Mouse (Mus musculus): ENCODE data around the gene Slc26a10. TPM values are rescaled to one million over a fixed set of nuclear protein-coding genes. Genes with fewer than 3 reads are reported as not detected.

Gene Slc26a10
- 1.4 and 1.5 TPM in 2 replicates for polyA plus RNA-seq (2015; fragmentation: Nextera tagmentation; extraction: Ambion mirVana)

DNA sequence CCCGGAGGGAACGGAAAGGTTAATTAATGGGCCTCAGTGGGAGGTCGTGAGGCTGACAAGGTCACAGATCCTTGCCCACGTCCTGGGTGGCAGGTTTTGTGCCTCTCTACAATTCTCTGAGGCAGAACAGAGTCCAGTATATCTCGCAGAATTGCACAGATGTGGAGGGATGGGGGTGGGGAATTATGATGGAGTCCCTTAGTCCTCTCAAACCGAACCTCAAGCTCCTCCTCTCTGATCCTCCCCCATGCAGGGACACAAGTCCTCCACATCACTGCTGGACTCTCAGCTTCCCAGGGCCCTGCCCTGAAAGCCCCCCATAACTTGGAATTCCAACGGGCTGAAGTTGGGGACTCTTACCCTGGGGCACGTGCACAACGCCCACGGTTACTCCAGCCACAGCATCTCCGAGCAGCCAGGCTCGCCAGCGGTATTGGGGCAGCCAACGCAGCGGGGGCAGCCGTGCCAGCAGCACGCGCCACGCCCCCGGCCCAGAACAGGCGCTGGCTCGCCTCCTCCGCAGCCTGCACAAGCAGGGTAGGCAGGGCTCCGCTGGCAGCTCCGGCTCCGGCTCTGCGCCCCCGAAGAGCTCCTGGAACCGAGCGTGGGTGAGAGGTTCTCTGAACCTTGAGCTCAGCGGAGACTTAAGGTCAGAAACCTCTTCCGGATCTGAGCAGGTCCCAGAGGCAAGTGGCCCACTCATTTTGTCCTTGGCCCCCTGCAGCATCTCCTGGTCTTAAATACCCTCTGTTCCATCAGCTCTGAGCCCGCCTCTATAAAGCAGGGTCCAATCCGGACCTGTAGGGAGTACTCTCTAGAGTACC, at the start of gene Slc26a10:
TSS of gene Slc26a10 (minus strand) at position 775 of the 824 bp plus-strand sequence.
- no peak within 1 kb of the TSS for H3K27ac ChIP-seq (ENCODE audit: low read depth, low read length)
- peak; percentile 37 for ATAC-seq
- H3K4me1 ChIP-seq (ENCODE audit: control insufficient read depth, insufficient read depth, low read depth, low read length): peaks cover 21% of the 10 kb centered on the region
- H3K4me2 ChIP-seq (ENCODE audit: low read length): peak within 1 kb of the TSS; percentile 50
- peak within 1 kb of the TSS; percentile 23 for H3K4me3 ChIP-seq (ENCODE audit: low read length)
- H3K9me3 ChIP-seq (ENCODE audit: control insufficient read depth, low read length): no peaks in the 10 kb centered on the region
- H3K27me3 ChIP-seq (replicated peaks; ENCODE audit: control insufficient read depth, insufficient read depth, low read length): peaks cover 35% of the 10 kb centered on the region
- no peaks in the 10 kb centered on the region for H3K36me3 ChIP-seq (ENCODE audit: control insufficient read depth, insufficient read depth, low read length)
- WGBS: 1% methylated on average over 34 of the region's 34 CpGs
- H3K9ac ChIP-seq (ENCODE audit: low read depth, low read length): peak within 1 kb of the TSS; percentile 39

DNA sequence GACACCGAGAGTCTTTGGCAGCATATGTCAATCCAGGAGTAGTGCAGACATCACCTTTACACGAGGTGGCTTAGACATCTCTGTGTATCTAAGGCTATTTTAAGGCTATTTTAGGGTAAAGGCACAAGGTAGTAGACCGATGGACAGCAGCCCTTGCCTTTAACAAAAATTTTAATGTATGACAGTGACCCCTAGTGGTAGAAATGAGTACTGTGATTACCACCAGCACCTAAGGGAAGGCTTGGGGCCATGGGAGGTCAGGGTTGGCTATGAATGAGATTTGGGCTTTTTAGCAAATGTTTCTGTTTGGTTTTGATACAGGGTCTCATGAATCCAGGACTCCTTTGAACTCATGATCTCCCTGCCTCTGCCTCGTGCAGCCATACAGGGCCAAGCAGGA, 48.5 kb upstream of the Slc26a10 start:
- Histone ChIP-seq H3K27me3 (replicated peaks; ENCODE audit: control insufficient read depth, insufficient read depth, low read length) (no peaks in the 10 kb centered on the region), H3K27ac (ENCODE audit: low read depth, low read length) (no peak overlapping the region), H3K36me3 (ENCODE audit: control insufficient read depth, insufficient read depth, low read length) (peaks cover 45% of the 10 kb centered on the region), H3K9ac (ENCODE audit: low read depth, low read length) (no peak overlapping the region), H3K4me1 (ENCODE audit: control insufficient read depth, insufficient read depth, low read depth, low read length) (no peaks in the 10 kb centered on the region), H3K4me2 (ENCODE audit: low read length) (no peak overlapping the region), H3K9me3 (ENCODE audit: control insufficient read depth, low read length) (no peaks in the 10 kb centered on the region), H3K4me3 (ENCODE audit: low read length) (no peak overlapping the region)
- peak; percentile 54 for ATAC-seq
- WGBS: 27% methylated on average over 4 of the region's 4 CpGs

DNA sequence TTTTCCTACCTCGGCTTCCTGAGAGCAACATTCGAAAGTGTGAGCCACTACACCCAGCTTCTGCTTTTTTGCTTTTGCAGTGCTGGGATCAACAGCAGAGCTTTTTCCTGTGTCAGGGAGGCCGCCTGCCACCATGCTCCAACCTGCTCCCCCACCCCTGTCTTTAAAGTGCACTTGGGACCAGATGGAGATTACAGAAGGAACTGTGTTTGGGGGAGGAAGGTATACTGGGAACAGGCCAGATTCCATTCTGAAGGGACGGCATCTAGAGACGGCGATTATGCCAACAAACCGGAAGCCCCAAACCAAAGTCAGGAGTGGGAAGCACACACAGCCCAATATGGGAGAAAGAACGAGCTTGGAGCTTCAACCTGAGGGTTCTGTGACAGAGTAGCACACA, 46.7 kb upstream of the Slc26a10 start:
- no peak overlapping the region for H3K4me3 ChIP-seq (ENCODE audit: low read length)
- H3K4me2 ChIP-seq (ENCODE audit: low read length): no peak overlapping the region
- no peaks in the 10 kb centered on the region for H3K9me3 ChIP-seq (ENCODE audit: control insufficient read depth, low read length)
- no peaks in the 10 kb centered on the region for H3K27me3 ChIP-seq (replicated peaks; ENCODE audit: control insufficient read depth, insufficient read depth, low read length)
- H3K36me3 ChIP-seq (ENCODE audit: control insufficient read depth, insufficient read depth, low read length): peaks cover 35% of the 10 kb centered on the region
- no peaks in the 10 kb centered on the region for H3K4me1 ChIP-seq (ENCODE audit: control insufficient read depth, insufficient read depth, low read depth, low read length)
- no peak overlapping the region for H3K27ac ChIP-seq (ENCODE audit: low read depth, low read length)
- H3K9ac ChIP-seq (ENCODE audit: low read depth, low read length): no peak overlapping the region
- WGBS: 89% methylated on average over 8 of the region's 8 CpGs
- no peak for ATAC-seq

DNA sequence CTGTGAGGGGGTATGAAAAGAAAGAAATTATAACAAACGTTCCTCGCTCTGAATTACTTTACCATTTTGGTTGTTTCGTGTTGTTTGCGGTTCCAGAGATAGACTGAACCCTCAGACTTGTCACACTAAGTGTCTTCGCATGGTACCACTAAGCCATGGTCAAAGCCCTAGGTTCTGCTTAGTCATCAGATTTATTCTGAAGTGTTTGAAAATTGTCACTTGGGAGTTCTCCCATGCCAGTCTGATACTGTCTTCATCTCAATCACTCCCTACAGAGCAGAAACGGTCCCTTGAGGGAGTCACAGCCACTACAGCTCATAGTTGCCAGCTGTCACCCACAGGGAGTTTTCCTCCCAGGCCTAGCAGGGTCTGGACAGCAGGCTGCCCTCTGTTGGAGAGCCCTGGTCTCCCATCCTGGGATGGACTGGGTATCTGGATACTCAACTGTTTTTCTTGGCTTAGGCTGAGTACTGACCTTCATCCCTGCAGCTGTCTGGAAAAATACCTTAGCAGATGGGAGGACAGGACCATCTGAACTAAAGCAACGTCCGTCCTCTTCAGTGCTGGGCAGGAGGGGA, 46.0 kb upstream of the Slc26a10 start:
- Histone ChIP-seq H3K27ac (ENCODE audit: low read depth, low read length) (no peak overlapping the region), H3K4me1 (ENCODE audit: control insufficient read depth, insufficient read depth, low read depth, low read length) (no peaks in the 10 kb centered on the region), H3K9ac (ENCODE audit: low read depth, low read length) (no peak overlapping the region), H3K4me2 (ENCODE audit: low read length) (no peak overlapping the region), H3K4me3 (ENCODE audit: low read length) (no peak overlapping the region), H3K36me3 (ENCODE audit: control insufficient read depth, insufficient read depth, low read length) (peaks cover 32% of the 10 kb centered on the region), H3K9me3 (ENCODE audit: control insufficient read depth, low read length) (no peaks in the 10 kb centered on the region), H3K27me3 (replicated peaks; ENCODE audit: control insufficient read depth, insufficient read depth, low read length) (no peaks in the 10 kb centered on the region)
- WGBS: 67% methylated on average over 8 of the region's 8 CpGs
- ATAC-seq: no peak

DNA sequence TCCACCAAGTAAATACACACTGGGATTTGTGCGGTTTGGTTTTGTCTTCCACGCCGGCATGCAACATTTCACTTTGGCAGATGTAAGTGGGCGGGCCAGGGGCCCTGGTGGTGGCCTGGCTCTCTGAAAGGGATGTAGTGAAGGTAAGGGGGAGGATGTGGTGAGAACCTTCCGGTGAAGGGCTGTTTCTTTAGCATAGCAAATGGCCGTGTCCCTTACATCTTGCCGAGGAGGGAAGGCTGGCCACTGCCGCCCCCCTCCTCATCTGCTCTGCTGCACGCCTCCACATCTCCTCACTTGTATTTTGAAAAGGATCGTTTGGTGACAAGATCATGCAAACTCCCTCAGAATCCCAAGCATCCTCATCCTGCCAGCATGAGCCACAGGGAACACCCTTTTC, 45.3 kb upstream of the Slc26a10 start:
- WGBS: 28% methylated on average over 10 of the region's 10 CpGs

DNA sequence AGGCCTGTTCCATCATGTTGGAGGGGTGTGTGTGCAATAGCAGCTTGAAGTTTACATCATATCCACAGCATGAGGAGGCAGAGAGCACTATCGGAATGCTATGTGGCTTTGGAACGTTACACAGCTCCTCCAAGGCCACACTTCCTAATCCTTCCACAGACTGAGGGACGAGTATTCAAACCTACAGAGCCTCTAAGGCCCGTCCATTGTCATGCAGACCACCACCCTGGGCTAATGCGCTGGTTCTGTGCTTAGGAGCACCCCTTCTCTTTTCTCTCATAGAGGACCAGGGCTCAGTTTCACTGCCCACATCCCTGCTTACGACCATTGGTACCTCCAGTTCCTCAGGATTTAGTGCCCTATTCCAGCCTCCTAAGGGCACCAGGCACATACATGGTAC, 44.8 kb upstream of the Slc26a10 start:
- Histone ChIP-seq H3K4me2 (ENCODE audit: low read length) (no peak overlapping the region), H3K4me1 (ENCODE audit: control insufficient read depth, insufficient read depth, low read depth, low read length) (no peaks in the 10 kb centered on the region), H3K9ac (ENCODE audit: low read depth, low read length) (no peak overlapping the region), H3K27ac (ENCODE audit: low read depth, low read length) (no peak overlapping the region), H3K4me3 (ENCODE audit: low read length) (no peak overlapping the region), H3K36me3 (ENCODE audit: control insufficient read depth, insufficient read depth, low read length) (peaks cover 25% of the 10 kb centered on the region), H3K27me3 (replicated peaks; ENCODE audit: control insufficient read depth, insufficient read depth, low read length) (no peaks in the 10 kb centered on the region), H3K9me3 (ENCODE audit: control insufficient read depth, low read length) (no peaks in the 10 kb centered on the region)
- no peak for ATAC-seq
- 29% methylated on average over 6 of the region's 6 CpGs for WGBS

More for the DNA sequence above, 45.3 kb upstream of the Slc26a10 start:
- Histone ChIP-seq H3K36me3 (ENCODE audit: control insufficient read depth, insufficient read depth, low read length) (peaks cover 29% of the 10 kb centered on the region), H3K9me3 (ENCODE audit: control insufficient read depth, low read length) (no peaks in the 10 kb centered on the region), H3K4me3 (ENCODE audit: low read length) (no peak overlapping the region), H3K4me1 (ENCODE audit: control insufficient read depth, insufficient read depth, low read depth, low read length) (no peaks in the 10 kb centered on the region), H3K4me2 (ENCODE audit: low read length) (no peak overlapping the region), H3K27ac (ENCODE audit: low read depth, low read length) (no peak overlapping the region), H3K27me3 (replicated peaks; ENCODE audit: control insufficient read depth, insufficient read depth, low read length) (no peaks in the 10 kb centered on the region), H3K9ac (ENCODE audit: low read depth, low read length) (no peak overlapping the region)
- no peak for ATAC-seq

DNA sequence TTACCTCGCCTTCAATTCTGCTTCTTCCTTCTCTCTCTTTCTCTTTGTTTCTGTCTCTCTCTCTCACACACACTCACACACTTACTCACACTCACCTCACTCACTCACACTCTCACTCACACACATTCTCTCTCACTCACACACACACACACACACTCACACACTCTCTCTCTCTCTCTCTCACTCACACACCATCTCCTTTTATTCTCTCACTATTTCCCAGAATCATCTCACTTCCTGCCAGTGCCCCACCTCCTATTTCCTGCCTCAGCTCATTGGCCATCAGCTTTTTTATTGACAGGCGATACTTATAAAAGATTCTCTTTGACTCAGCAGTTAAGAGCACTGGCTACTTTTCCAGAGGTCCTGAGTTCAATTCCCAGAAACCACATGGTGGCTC, 37.9 kb upstream of the Slc26a10 start:
- no peaks in the 10 kb centered on the region for H3K27me3 ChIP-seq (replicated peaks; ENCODE audit: control insufficient read depth, insufficient read depth, low read length)
- H3K4me2 ChIP-seq (ENCODE audit: low read length): no peak overlapping the region
- 84% methylated on average over 2 of the region's 2 CpGs for WGBS
- no peaks in the 10 kb centered on the region for H3K36me3 ChIP-seq (ENCODE audit: control insufficient read depth, insufficient read depth, low read length)
- H3K9me3 ChIP-seq (ENCODE audit: control insufficient read depth, low read length): no peaks in the 10 kb centered on the region
- no peak for ATAC-seq
- no peaks in the 10 kb centered on the region for H3K4me1 ChIP-seq (ENCODE audit: control insufficient read depth, insufficient read depth, low read depth, low read length)
- no peak overlapping the region for H3K4me3 ChIP-seq (ENCODE audit: low read length)
- H3K9ac ChIP-seq (ENCODE audit: low read depth, low read length): no peak overlapping the region
- H3K27ac ChIP-seq (ENCODE audit: low read depth, low read length): no peak overlapping the region

DNA sequence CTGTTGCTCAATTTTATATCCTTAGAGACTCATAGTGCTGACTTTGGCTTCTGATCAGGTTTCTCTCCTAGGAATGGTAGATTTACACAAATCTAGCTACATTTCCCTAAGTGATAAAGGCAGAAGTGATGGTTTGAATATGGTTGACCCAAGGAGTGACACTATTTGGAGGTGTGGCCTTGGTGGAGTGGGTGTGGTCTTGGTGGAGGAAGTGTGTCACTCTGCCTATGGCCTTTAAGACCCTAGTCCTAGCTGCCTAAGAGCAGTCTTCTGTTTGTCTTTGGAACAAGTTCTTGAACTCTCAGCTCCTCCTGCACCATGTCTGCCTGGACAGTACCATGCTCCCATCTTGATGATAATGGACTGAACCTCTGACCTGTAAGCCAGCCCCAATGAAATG, 36.7 kb upstream of the Slc26a10 start:
- no peak for ATAC-seq
- no peak overlapping the region for H3K4me2 ChIP-seq (ENCODE audit: low read length)

DNA sequence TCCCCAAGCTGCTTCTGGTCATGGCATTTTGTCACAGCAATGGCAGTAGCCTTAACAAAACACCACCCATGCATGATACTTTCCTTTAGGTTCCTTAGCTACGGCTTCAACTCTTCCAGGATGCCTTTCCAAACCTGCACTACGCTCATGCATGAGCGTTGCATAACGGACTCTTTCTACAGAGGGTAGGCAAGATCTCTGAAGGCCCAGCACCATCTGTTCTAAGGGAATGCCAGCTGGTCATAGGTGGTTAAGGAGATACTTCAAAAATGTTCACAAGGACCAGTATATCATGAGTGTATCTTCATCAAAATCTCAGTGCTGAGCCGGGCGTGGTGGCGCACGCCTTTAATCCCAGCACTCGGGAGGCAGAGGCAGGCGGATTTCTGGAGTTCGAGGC, 36.0 kb upstream of the Slc26a10 start:
- Histone ChIP-seq H3K27me3 (replicated peaks; ENCODE audit: control insufficient read depth, insufficient read depth, low read length) (no peaks in the 10 kb centered on the region), H3K4me3 (ENCODE audit: low read length) (no peak overlapping the region), H3K27ac (ENCODE audit: low read depth, low read length) (no peak overlapping the region), H3K36me3 (ENCODE audit: control insufficient read depth, insufficient read depth, low read length) (no peaks in the 10 kb centered on the region), H3K4me2 (ENCODE audit: low read length) (no peak overlapping the region), H3K9ac (ENCODE audit: low read depth, low read length) (no peak overlapping the region), H3K9me3 (ENCODE audit: control insufficient read depth, low read length) (no peaks in the 10 kb centered on the region), H3K4me1 (ENCODE audit: control insufficient read depth, insufficient read depth, low read depth, low read length) (no peaks in the 10 kb centered on the region)
- WGBS: 95% methylated on average over 11 of the region's 11 CpGs
- ATAC-seq: no peak

More for the DNA sequence above, 36.7 kb upstream of the Slc26a10 start:
- Histone ChIP-seq H3K27me3 (replicated peaks; ENCODE audit: control insufficient read depth, insufficient read depth, low read length) (no peaks in the 10 kb centered on the region), H3K4me1 (ENCODE audit: control insufficient read depth, insufficient read depth, low read depth, low read length) (no peaks in the 10 kb centered on the region), H3K4me3 (ENCODE audit: low read length) (no peak overlapping the region), H3K27ac (ENCODE audit: low read depth, low read length) (no peak overlapping the region), H3K9ac (ENCODE audit: low read depth, low read length) (no peak overlapping the region), H3K9me3 (ENCODE audit: control insufficient read depth, low read length) (no peaks in the 10 kb centered on the region), H3K36me3 (ENCODE audit: control insufficient read depth, insufficient read depth, low read length) (no peaks in the 10 kb centered on the region)
